8 mouse cellular contexts compared by ENCODE assay signal in the genomic region with DNA sequence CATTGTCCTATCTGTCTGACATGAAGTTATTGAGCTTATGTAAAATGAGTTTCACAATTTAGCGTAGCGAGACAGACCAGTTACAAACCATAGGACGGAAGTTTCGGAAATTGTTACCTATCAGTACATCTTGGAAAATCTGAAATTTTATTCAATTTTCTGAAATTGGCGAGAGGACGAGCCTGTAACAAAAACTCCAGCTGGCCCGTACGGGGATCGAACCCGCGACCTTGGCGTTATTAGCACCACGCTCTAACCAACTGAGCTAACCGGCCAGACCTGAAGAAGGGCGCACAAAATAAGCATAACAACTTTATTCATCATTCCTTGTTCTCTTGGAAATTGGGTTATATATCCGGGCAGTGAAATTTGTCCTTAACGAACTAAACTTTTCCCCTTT. TPM values are rescaled to one million over a fixed set of nuclear protein-coding genes. Genes with fewer than 3 reads are reported as not detected.
A peak's percentile ranks its signal among the peaks of the same experiment; 100 is the strongest.
DNase-seq lines count a peak whose midpoint lies in the region; ATAC-seq and TF ChIP-seq lines count a peak whose summit lies in the region.

No protein-coding gene starts in this region.

- H3K9ac ChIP-seq in heart, embryonic 11.5 days (ENCODE audit: low read depth, low read length), result peak overlapping the region; percentile 47
- peak overlapping the region; percentile 49 for H3K9ac ChIP-seq in kidney, embryonic 15.5 days
- H3K9ac ChIP-seq in midbrain, postnatal 0 days (replicated peaks; ENCODE audit: low read length, poor library complexity, severe bottlenecking), result peak overlapping the region; percentile 44; the same call in 1 of the 2 replicates

- H3K9me3 ChIP-seq in heart, embryonic 11.5 days (replicated peaks; ENCODE audit: control insufficient read depth, low read length), result no peaks in the 10 kb centered on the region
- no peaks in the 10 kb centered on the region for H3K9me3 ChIP-seq in kidney, embryonic 15.5 days (replicated peaks)
- H3K9me3 ChIP-seq in midbrain, postnatal 0 days (ENCODE audit: low read length), result no peaks in the 10 kb centered on the region

- TF ChIP-seq CTCF in embryonic fibroblast, embryonic 13.5 days (IDR thresholded peaks at IDR 0.05; ENCODE audit: borderline replicate concordance, insufficient read depth, low read length), result no peak
- TF ChIP-seq CTCF in midbrain, postnatal 0 days (IDR thresholded peaks at IDR 0.05), result no peak

- peaks cover 6% of the 10 kb centered on the region; the same call in 1 of the 2 replicates for H3K4me1 ChIP-seq in embryonic fibroblast, embryonic 13.5 days (ENCODE audit: control insufficient read depth, insufficient read depth, low read length)
- H3K4me1 ChIP-seq in heart, embryonic 11.5 days (ENCODE audit: control insufficient read depth, insufficient read depth, low read length), result peaks cover 2% of the 10 kb centered on the region; the same call in 1 of the 2 replicates
- H3K4me1 ChIP-seq in kidney, embryonic 15.5 days, result peaks cover 24% of the 10 kb centered on the region
- H3K4me1 ChIP-seq in midbrain, postnatal 0 days (ENCODE audit: insufficient read depth, low read length), result no peaks in the 10 kb centered on the region

- H3K4me2 ChIP-seq in heart, embryonic 11.5 days, result peak overlapping the region; percentile 58
- peak overlapping the region; percentile 72 for H3K4me2 ChIP-seq in kidney, embryonic 15.5 days
- H3K4me2 ChIP-seq in midbrain, postnatal 0 days (ENCODE audit: low read depth, low read length, poor library complexity, severe bottlenecking), result peak overlapping the region; percentile 50

- no peak overlapping the region for H3K27ac ChIP-seq in embryonic fibroblast, embryonic 13.5 days (ENCODE audit: insufficient read depth, low read length)
- H3K27ac ChIP-seq in heart, embryonic 11.5 days (ENCODE audit: low read depth, low read length), result peak overlapping the region; percentile 24
- peak overlapping the region; percentile 84; the same call in 1 of the 2 replicates for H3K27ac ChIP-seq in kidney, embryonic 15.5 days
- no peak overlapping the region for H3K27ac ChIP-seq in midbrain, postnatal 0 days (ENCODE audit: low read depth, low read length)

- peak overlapping the region; percentile 87 for H3K4me3 ChIP-seq in embryonic fibroblast, embryonic 13.5 days (ENCODE audit: insufficient read depth, low read length)
- peak overlapping the region; percentile 51 for H3K4me3 ChIP-seq in heart, embryonic 11.5 days (ENCODE audit: low read depth, low read length)
- peak overlapping the region; percentile 57 for H3K4me3 ChIP-seq in kidney, embryonic 15.5 days (replicated peaks)
- peak overlapping the region; percentile 43 for H3K4me3 ChIP-seq in midbrain, postnatal 0 days (ENCODE audit: low read depth, low read length)

- TF ChIP-seq POLR2A in embryonic fibroblast, embryonic 13.5 days (IDR thresholded peaks at IDR 0.05; ENCODE audit: low read depth, low read length), result no peak

- peak; percentile 89 for ATAC-seq in heart, embryonic 11.5 days (replicated peaks; ENCODE audit: insufficient number of reproducible peaks, low FRiP score, low TSS enrichment)
- peak; percentile 84 for ATAC-seq in kidney, embryonic 15.5 days (replicated peaks; ENCODE audit: low FRiP score)
- ATAC-seq in midbrain, postnatal 0 days (ENCODE audit: low FRiP score), result peak; percentile 77

- H3K36me3 ChIP-seq in heart, embryonic 11.5 days (ENCODE audit: control insufficient read depth, insufficient read depth, low read length), result no peaks in the 10 kb centered on the region
- no peaks in the 10 kb centered on the region for H3K36me3 ChIP-seq in kidney, embryonic 15.5 days
- H3K36me3 ChIP-seq in midbrain, postnatal 0 days (ENCODE audit: insufficient read depth, low read length), result no peaks in the 10 kb centered on the region

- under 1% methylated on average over 17 of the region's 17 CpGs for WGBS in heart, embryonic 11.5 days (ENCODE audit: insufficient replicate concordance)
- 0% methylated on average over 17 of the region's 17 CpGs for WGBS in kidney, embryonic 15.5 days
- under 1% methylated on average over 17 of the region's 17 CpGs for WGBS in midbrain, postnatal 0 days

- no peaks in the 10 kb centered on the region for H3K27me3 ChIP-seq in heart, embryonic 11.5 days (ENCODE audit: control insufficient read depth, insufficient read depth, low read length)
- no peaks in the 10 kb centered on the region for H3K27me3 ChIP-seq in kidney, embryonic 15.5 days
- H3K27me3 ChIP-seq in midbrain, postnatal 0 days (ENCODE audit: insufficient read depth, low read length), result no peaks in the 10 kb centered on the region

- DNase-seq in 3T3-L1 (ENCODE audit: low read depth, low spot score) (peak; percentile 82), liver (peak; percentile 91)
- peak; percentile 68 to 69 for DNase-seq in adrenal gland, postnatal 4 days (ENCODE audit: low spot score in 2 of 2)
- peak; percentile 89 for DNase-seq in midbrain, postnatal 0 days (ENCODE audit: low spot score)
- peak; percentile 82 to 88 for DNase-seq in spleen, postnatal 36 days (ENCODE audit: low spot score in 2 of 2)

RNA-seq across cellular contexts. Expression of a gene that starts 14.2 kb away (rescaled TPM):
- 1 to 10 TPM; 7.9 to 8.9 TPM for total RNA-seq in adrenal gland, postnatal 4 days (2021)
- polyA plus RNA-seq in embryonic fibroblast, embryonic 13.5 days (2011; ENCODE audit: insufficient read length, low read depth, missing spikeins), result 4.2 and 4.7 TPM in 2 replicates
- 8.9 and 9.8 TPM in 2 replicates for polyA plus RNA-seq in heart, embryonic 11.5 days (2014; fragmentation: Nextera tagmentation; extraction: Ambion mirVana)
- 13.5 and 13.7 TPM in 2 replicates for polyA plus RNA-seq in kidney, embryonic 15.5 days (2015; fragmentation: Nextera tagmentation; extraction: Ambion mirVana)
- total RNA-seq in midbrain, postnatal 0 days (2014; rRNA removed), result 4.9 and 7.3 TPM in 2 replicates
- 5.2 and 6.0 TPM in 2 replicates for polyA plus RNA-seq in midbrain, postnatal 0 days (2015; fragmentation: Nextera tagmentation; extraction: Ambion mirVana)

RNA-seq across cellular contexts. Expression of a gene that starts 27.8 kb away (rescaled TPM):
- total RNA-seq in adrenal gland, postnatal 4 days (2021), result under 1 TPM; 0.20 to 0.87 TPM
- not detected in 2 replicates for polyA plus RNA-seq in embryonic fibroblast, embryonic 13.5 days (2011; ENCODE audit: insufficient read length, low read depth, missing spikeins)
- polyA plus RNA-seq in heart, embryonic 11.5 days (2014; fragmentation: Nextera tagmentation; extraction: Ambion mirVana), result 0.97 and 1.7 TPM in 2 replicates
- polyA plus RNA-seq in kidney, embryonic 15.5 days (2015; fragmentation: Nextera tagmentation; extraction: Ambion mirVana), result 0.08 and 0.12 TPM in 2 replicates
- 0.05 TPM in 1 of 2 replicates, not detected in the other for total RNA-seq in midbrain, postnatal 0 days (2014; rRNA removed)
- 0.04 and 0.07 TPM in 2 replicates for polyA plus RNA-seq in midbrain, postnatal 0 days (2015; fragmentation: Nextera tagmentation; extraction: Ambion mirVana)

RNA-seq across cellular contexts. Expression of a gene that starts 50.7 kb away (rescaled TPM):
- total RNA-seq in adrenal gland, postnatal 4 days (2021), result under 1 TPM in 1 of 2 experiments, not detected in 1; 0.17 TPM
- polyA plus RNA-seq in embryonic fibroblast, embryonic 13.5 days (2011; ENCODE audit: insufficient read length, low read depth, missing spikeins), result not detected in 2 replicates
- polyA plus RNA-seq in heart, embryonic 11.5 days (2014; fragmentation: Nextera tagmentation; extraction: Ambion mirVana), result 0.59 and 0.80 TPM in 2 replicates
- polyA plus RNA-seq in kidney, embryonic 15.5 days (2015; fragmentation: Nextera tagmentation; extraction: Ambion mirVana), result 0.55 and 0.71 TPM in 2 replicates
- 0.16 TPM in 1 of 2 replicates, not detected in the other for total RNA-seq in midbrain, postnatal 0 days (2014; rRNA removed)
- polyA plus RNA-seq in midbrain, postnatal 0 days (2015; fragmentation: Nextera tagmentation; extraction: Ambion mirVana), result not detected in 2 replicates

Comparison
In these comparisons a context has a peak if more than half of its experiments do, and no peak if none do; other contexts are left out.
1. H3K27ac ChIP-seq: peak in heart, embryonic 11.5 days (single experiment) and kidney, embryonic 15.5 days (single experiment); none in embryonic fibroblast, embryonic 13.5 days (single experiment) and midbrain, postnatal 0 days (single experiment).
2. Peak in every context shown above with its lines, with median percentiles within 50 percentile points of each other: DNase-seq, H3K4me3 ChIP-seq, ATAC-seq, H3K4me2 ChIP-seq and H3K9ac ChIP-seq.